Mouse (Mus musculus): Measurements from ENCODE around the gene Trim2. TPM values are rescaled to one million over a fixed set of nuclear protein-coding genes. Genes with fewer than 3 reads are reported as not detected.

Trim2 gene
- polyA plus RNA-seq, 1 experiment: 10.2 TPM

DNA sequence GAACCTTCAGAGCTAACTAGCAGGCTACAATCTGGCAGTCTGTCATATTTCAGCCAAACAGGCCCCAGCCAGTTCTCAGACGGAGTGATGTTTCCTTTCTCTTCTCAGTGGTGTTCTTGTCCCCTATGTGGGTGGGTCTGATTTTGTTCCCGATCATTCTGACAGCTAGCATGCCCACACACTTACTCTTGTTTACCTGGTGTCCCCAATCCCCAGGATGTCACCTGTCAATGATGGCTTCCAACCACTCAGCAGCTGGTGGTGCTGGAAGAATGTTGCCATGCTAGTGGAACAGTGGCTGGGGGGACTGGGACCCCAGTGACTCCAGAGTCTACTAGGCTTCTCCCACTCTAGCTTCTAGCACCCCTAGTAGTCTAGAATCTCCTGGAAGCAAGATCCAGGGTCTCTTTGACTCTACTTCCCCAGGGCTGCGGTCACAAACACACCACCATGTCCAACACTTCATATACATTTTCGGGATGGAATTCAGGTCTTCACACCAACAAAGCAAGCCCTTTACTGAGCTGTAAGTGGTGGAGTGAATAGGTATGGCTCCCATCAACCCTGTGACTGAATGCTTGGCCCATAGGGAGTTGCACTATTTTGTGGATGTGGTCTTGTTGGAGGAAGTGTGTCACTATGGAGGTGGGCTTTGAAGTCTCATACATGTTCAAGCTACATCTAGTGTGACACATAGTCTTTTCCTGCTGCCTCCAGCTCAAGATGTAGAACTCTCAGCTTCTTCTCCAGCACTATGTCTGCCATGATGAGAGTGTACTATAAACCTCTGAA, 148.9 kb downstream of the Trim2 start:
- no peak for TF ChIP-seq POLR2A (IDR thresholded peaks at IDR 0.05; ENCODE audit: borderline replicate concordance, control insufficient read depth, low read depth, low read length)
- no peak for TF ChIP-seq CTCF (IDR thresholded peaks at IDR 0.05; ENCODE audit: control insufficient read depth, insufficient read depth, low read length)
- WGBS: 85% methylated on average over 4 of the region's 4 CpGs
- Histone ChIP-seq H3K4me1 (ENCODE audit: control insufficient read depth, insufficient read depth, low read length) (0 out of 2 replicates have a peak, but pooled peaks cover 2% of the 10 kb centered on the region), H3K27ac (ENCODE audit: control insufficient read depth, insufficient read depth, low read depth, low read length, poor library complexity) (no peak overlapping the region), H3K4me3 (replicated peaks; ENCODE audit: control insufficient read depth, low read depth, low read length) (no peak overlapping the region)

DNA sequence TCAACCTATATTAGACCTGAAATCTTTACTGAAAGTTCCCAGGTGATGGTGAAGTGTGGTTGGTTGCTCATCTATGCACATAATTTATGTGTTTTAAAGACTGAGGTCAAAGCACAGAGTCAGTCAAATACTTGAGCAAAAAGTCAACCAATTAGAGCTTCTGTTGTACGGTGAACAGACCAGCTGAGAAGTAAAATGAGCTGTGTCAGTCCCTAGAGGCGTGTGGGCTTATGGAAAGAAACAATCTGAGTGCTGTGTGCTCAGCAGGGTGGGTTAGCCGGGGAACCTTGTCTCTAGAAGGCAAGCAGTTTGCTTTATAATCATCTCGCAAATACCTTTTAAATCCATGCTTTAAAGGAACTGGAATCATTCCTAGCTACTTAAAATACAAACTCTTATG, 149.7 kb downstream of the Trim2 start:
- WGBS: 72% methylated on average over 4 of the region's 4 CpGs
- no peak for TF ChIP-seq POLR2A (IDR thresholded peaks at IDR 0.05; ENCODE audit: borderline replicate concordance, control insufficient read depth, low read depth, low read length)
- TF ChIP-seq CTCF (IDR thresholded peaks at IDR 0.05; ENCODE audit: control insufficient read depth, insufficient read depth, low read length): no peak
- no peak overlapping the region for H3K27ac ChIP-seq (ENCODE audit: control insufficient read depth, insufficient read depth, low read depth, low read length, poor library complexity)
- 0 out of 2 replicates have a peak, but pooled peaks cover 2% of the 10 kb centered on the region for H3K4me1 ChIP-seq (ENCODE audit: control insufficient read depth, insufficient read depth, low read length)
- no peak overlapping the region for H3K4me3 ChIP-seq (replicated peaks; ENCODE audit: control insufficient read depth, low read depth, low read length)

DNA sequence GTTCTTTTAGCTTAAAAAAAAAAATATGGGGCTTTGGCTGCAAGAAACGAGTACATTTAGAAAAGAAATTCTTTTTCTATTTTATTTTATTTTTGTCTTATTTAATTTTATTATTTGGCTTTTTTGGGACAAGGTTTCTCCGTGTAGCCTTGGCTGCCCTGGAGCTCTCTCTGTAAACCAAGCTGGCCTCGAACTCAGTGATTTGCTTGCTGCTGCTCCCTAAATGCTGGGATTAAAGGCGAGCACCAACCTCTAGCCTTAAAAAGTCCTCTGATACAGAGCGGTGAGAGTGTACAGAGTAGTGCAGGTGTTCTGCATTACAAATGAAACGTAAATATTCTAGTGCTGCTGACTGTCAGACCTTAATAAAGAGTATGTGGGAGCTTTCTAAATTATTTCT, 150.6 kb downstream of the Trim2 start:
- no peak overlapping the region for H3K4me3 ChIP-seq (replicated peaks; ENCODE audit: control insufficient read depth, low read depth, low read length)
- TF ChIP-seq POLR2A (IDR thresholded peaks at IDR 0.05; ENCODE audit: borderline replicate concordance, control insufficient read depth, low read depth, low read length): no peak
- TF ChIP-seq CTCF (IDR thresholded peaks at IDR 0.05; ENCODE audit: control insufficient read depth, insufficient read depth, low read length): no peak
- WGBS: 57% methylated on average over 6 of the region's 6 CpGs
- peaks cover 2% of the 10 kb centered on the region; the same call in 1 of the 2 replicates for H3K4me1 ChIP-seq (ENCODE audit: control insufficient read depth, insufficient read depth, low read length)
- H3K27ac ChIP-seq (ENCODE audit: control insufficient read depth, insufficient read depth, low read depth, low read length, poor library complexity): no peak overlapping the region

DNA sequence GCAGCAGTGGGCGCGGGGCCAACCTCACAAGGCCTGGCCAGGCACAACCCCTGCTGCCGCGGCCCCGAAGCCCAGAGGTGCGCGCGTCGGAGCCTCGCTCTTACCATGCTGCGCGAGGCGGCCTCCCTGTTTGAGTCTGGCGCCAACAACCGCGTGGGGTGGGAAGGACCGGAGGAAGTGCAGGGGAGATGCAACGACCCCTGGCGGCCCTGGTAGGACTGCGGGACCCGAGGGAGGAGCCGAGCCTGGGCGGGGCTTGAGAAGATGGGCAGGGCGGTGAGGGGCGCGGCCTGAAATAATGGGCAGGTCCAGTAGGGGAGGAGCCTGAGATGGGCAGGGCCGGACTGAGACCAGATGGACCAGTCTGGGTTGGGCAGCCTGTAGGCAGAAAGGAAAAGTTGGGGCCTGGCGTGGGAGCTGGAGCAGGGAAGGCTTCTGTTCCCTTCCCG, 151.1 kb downstream of the Trim2 start, which contains the start of gene Mnd1:
Gene Mnd1, minus strand, starts transcription at position 229 of the 449 bp plus-strand sequence.
- Histone ChIP-seq H3K27ac (ENCODE audit: control insufficient read depth, insufficient read depth, low read depth, low read length, poor library complexity) (peak within 1 kb of the TSS; percentile 97), H3K4me1 (ENCODE audit: control insufficient read depth, insufficient read depth, low read length) (peaks cover 2% of the 10 kb centered on the region; the same call in 1 of the 2 replicates), H3K4me3 (replicated peaks; ENCODE audit: control insufficient read depth, low read depth, low read length) (peak within 1 kb of the TSS; percentile 60)
- under 1% methylated on average over 29 of the region's 29 CpGs for WGBS
- TF ChIP-seq POLR2A (IDR thresholded peaks at IDR 0.05; ENCODE audit: borderline replicate concordance, control insufficient read depth, low read depth, low read length) (peak; percentile 71), CTCF (IDR thresholded peaks at IDR 0.05; ENCODE audit: control insufficient read depth, insufficient read depth, low read length) (peak; percentile 87)

DNA sequence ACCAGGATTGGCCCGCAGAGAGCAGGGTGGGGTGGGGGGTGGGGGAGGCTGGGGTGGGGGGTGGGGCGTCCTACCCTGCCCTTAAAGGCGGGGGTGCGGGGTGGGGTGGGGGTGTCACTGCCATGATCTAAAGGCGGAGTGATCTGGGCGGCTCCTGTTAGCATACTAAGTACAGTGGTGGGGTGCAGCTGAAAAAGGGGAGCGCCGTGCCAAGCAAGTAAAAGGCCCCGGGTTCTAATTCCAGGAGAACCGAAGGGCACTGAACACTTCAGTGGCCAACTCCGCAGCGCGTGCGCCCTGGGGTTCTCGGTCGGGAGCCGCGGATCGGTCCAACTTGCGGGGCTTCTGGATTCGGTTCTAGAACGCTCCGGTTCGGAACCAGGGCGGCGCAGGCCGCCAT, 151.5 kb downstream of the Trim2 start:
- peak overlapping the region; percentile 60 for H3K4me3 ChIP-seq (replicated peaks; ENCODE audit: control insufficient read depth, low read depth, low read length)
- peaks cover 2% of the 10 kb centered on the region; the same call in 1 of the 2 replicates for H3K4me1 ChIP-seq (ENCODE audit: control insufficient read depth, insufficient read depth, low read length)
- peak overlapping the region; percentile 97 for H3K27ac ChIP-seq (ENCODE audit: control insufficient read depth, insufficient read depth, low read depth, low read length, poor library complexity)
- no peak for TF ChIP-seq POLR2A (IDR thresholded peaks at IDR 0.05; ENCODE audit: borderline replicate concordance, control insufficient read depth, low read depth, low read length)
- TF ChIP-seq CTCF (IDR thresholded peaks at IDR 0.05; ENCODE audit: control insufficient read depth, insufficient read depth, low read length): no peak
- WGBS: under 1% methylated on average over 27 of the region's 27 CpGs

DNA sequence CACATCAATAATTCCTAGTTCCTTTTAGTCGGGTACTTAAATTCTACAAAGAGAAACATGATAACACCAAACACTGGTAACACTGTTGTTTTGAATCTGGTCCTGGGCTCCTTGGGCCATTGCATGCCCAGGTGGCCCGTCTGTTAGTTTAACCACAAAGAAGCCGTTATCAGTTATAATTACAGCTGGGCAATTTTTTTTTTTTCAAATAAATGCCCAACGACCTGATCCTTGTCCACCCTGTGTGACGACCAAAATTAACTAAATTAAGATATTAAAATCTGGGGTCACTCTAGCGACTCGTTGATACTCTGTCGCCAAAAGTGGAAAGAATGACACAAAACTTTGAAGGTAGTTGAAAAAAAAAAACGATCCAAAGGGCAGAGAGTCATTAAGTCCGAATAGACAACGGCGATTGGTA, 151.9 kb downstream of the Trim2 start:
- 3% methylated on average over 12 of the region's 12 CpGs for WGBS
- TF ChIP-seq POLR2A (IDR thresholded peaks at IDR 0.05; ENCODE audit: borderline replicate concordance, control insufficient read depth, low read depth, low read length) (no peak), CTCF (IDR thresholded peaks at IDR 0.05; ENCODE audit: control insufficient read depth, insufficient read depth, low read length) (no peak)
- Histone ChIP-seq H3K4me1 (ENCODE audit: control insufficient read depth, insufficient read depth, low read length) (peaks cover 2% of the 10 kb centered on the region; the same call in 1 of the 2 replicates), H3K27ac (ENCODE audit: control insufficient read depth, insufficient read depth, low read depth, low read length, poor library complexity) (no peak overlapping the region), H3K4me3 (replicated peaks; ENCODE audit: control insufficient read depth, low read depth, low read length) (no peak overlapping the region)

DNA sequence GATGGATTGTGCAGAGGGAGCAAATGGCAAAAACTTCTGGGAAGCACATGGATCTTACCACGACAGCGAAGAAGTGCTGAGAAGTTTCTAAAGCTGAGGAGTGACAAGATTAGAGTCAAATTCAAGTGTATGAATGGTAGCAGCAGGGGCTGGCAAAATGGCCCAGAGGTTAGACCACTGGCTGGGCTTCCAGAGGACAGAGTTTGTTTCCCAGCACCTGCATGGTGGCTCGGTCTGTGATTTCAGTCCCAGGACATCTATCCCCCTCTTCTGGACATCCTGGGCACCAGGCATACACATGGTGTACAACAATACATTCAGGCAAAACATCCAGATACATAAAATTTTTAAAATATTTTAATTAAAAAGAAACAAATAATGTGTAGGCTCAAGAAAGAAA, 156.8 kb downstream of the Trim2 start:
- Histone ChIP-seq H3K27ac (ENCODE audit: control insufficient read depth, insufficient read depth, low read depth, low read length, poor library complexity) (no peak overlapping the region), H3K4me1 (ENCODE audit: control insufficient read depth, insufficient read depth, low read length) (no peaks in the 10 kb centered on the region; the same call in 1 of the 2 replicates), H3K4me3 (replicated peaks; ENCODE audit: control insufficient read depth, low read depth, low read length) (no peak overlapping the region)
- WGBS: 90% methylated on average over 3 of the region's 3 CpGs
- TF ChIP-seq CTCF (IDR thresholded peaks at IDR 0.05; ENCODE audit: control insufficient read depth, insufficient read depth, low read length) (no peak), POLR2A (IDR thresholded peaks at IDR 0.05; ENCODE audit: borderline replicate concordance, control insufficient read depth, low read depth, low read length) (no peak)

DNA sequence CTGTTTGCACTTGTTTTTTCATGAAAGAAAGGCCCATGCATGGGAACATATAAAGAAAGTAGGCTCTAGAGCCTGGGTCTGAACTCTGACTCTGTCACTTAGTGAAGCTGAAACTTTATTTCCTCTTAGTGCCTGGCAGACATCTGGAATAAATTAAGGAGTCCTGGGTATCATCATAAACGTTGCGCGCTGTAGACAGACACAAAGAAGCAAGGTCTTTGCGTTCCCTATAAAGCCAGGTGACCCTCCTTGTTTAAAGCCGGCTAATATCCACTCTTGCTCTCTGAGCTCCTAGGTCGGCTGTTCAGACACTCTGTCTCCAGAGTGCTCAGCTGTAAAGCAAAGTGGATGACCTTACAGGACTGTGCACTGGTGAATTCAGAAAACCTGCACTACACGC, 165.7 kb downstream of the Trim2 start:
- Histone ChIP-seq H3K27ac (ENCODE audit: control insufficient read depth, insufficient read depth, low read depth, low read length, poor library complexity) (no peak overlapping the region), H3K4me3 (replicated peaks; ENCODE audit: control insufficient read depth, low read depth, low read length) (no peak overlapping the region), H3K4me1 (ENCODE audit: control insufficient read depth, insufficient read depth, low read length) (no peaks in the 10 kb centered on the region; the same call in 1 of the 2 replicates)
- TF ChIP-seq CTCF (IDR thresholded peaks at IDR 0.05; ENCODE audit: control insufficient read depth, insufficient read depth, low read length) (no peak), POLR2A (IDR thresholded peaks at IDR 0.05; ENCODE audit: borderline replicate concordance, control insufficient read depth, low read depth, low read length) (no peak)
- 89% methylated on average over 7 of the region's 7 CpGs for WGBS

Measured in bone marrow, adult 2 months (tissue).